Mouse (Mus musculus) adrenal gland, postnatal 25 days (tissue): ENCODE measurements around the gene Fbxw28. TPM values are rescaled to one million over a fixed set of nuclear protein-coding genes. Genes with fewer than 3 reads are reported as not detected.
"Not testable (repeated sequence)": the region's sequence is repeated elsewhere in the genome, so short reads cannot be mapped to it uniquely, and the experiment has no call there.

Experiments used
- DNase-seq: peaks from one replicate; pipeline ENCODE4 v3.0.0; 2021; ENCODE audit warnings: mixed read lengths
- long read RNA-seq: library from polyadenylated mRNA; stranded (forward); transcript quantifications from one replicate; pipeline ENCODE4 v2.0.0, GENCODE M21; 2021
- total RNA-seq: library from RNA; stranded (reverse); gene quantifications from 2 replicates; pipeline ENCODE4 v1.2.3, GENCODE M21; 2021

Gene Fbxw28
- total RNA-seq = not detected in 2 replicates
- long read RNA-seq = 0 reads

- not testable (repeated sequence) for DNase-seq
Measured at GRCm38 (mm10) chr9:109339559-109339958, at the start of gene Fbxw28. Fbxw28 (minus strand) TSS chr9:109339659.

GRCm38 (mm10) chr9:109287576-109287975, 51.9 kb downstream of the Fbxw28 start, which contains the start of gene Fbxw14:
Fbxw14 (minus strand) TSS chr9:109287676.
- not testable (repeated sequence) for DNase-seq

Other genes starting within 250 kb of the Fbxw28 start
- gene Plxnb1, start 244.3 kb downstream of the Fbxw28 start, total RNA-seq = 122 and 223 TPM in 2 replicates
- gene Fbxw21, start 177.6 kb downstream of the Fbxw28 start, total RNA-seq = not detected in 2 replicates
- gene Fbxw13, start 143.7 kb downstream of the Fbxw28 start, total RNA-seq = not detected in 2 replicates
- not detected in 2 replicates for gene Fbxw20, start 104.9 kb downstream of the Fbxw28 start, total RNA-seq
- not detected in 2 replicates for gene Fbxw14, start 52.0 kb downstream of the Fbxw28 start, total RNA-seq
- not detected in 2 replicates for gene Fbxw22, start 64.6 kb upstream of the Fbxw28 start, total RNA-seq
- not detected in 2 replicates for gene Fbxw16, start 109.5 kb upstream of the Fbxw28 start, total RNA-seq
- gene Fbxw19, start 156.2 kb upstream of the Fbxw28 start, total RNA-seq = not detected in 2 replicates
- gene Fbxw15, start 228.6 kb upstream of the Fbxw28 start, total RNA-seq = not detected in 2 replicates